Mouse (Mus musculus) kidney, embryonic 14.5 days (tissue): ENCODE measurements at regions not wholly inside any gene's neighbourhood (a gene's known extent, or its start where the extent isn't known, plus 50 kb on each side); places are given as distances from the start of the nearest gene placed in this dataset. TPM values are rescaled to one million over a fixed set of nuclear protein-coding genes. Genes with fewer than 3 reads are reported as not detected.

Experiments used
- microRNA-seq: library from miRNA; unstranded; fragments of <30 nt; microRNA quantifications from one replicate; pipeline ENCODE4, GENCODE M21; 2016

Small RNA genes in the stretch of these regions (microRNA-seq; reads per million reads assigned to microRNA genes)
- not detected for gene Gm25347
